Comparison of ENCODE assay signal across 16 mouse cellular contexts in genomic region chr3:125052852-125053251, GRCm38 (mm10).
"Had no signal": no experiment of that assay in that cellular context is flagged by ENCODE, and none has a peak within 500 bp of the region (broad histone marks: within the 10 kb centered on the region; RNA-seq: fewer than 3 reads in every experiment).

No protein-coding gene starts in this region.

- H3K9me3 ChIP-seq: limb, embryonic 10.5 days; liver, embryonic 15.5 days; neural tube, embryonic 15.5 days had no signal

- H3K4me3 ChIP-seq: limb, embryonic 10.5 days; liver, embryonic 15.5 days; myocyte; neural tube, embryonic 15.5 days had no signal

- H3K9ac ChIP-seq: liver, embryonic 15.5 days; lung, embryonic 14.5 days; neural tube, embryonic 15.5 days had no signal

- H3K36me3 ChIP-seq: limb, embryonic 10.5 days; liver, embryonic 15.5 days; neural tube, embryonic 15.5 days had no signal

- H3K27me3 ChIP-seq: liver, embryonic 15.5 days; neural tube, embryonic 15.5 days had no signal

- DNase-seq: kidney, adult 11 months; kidney, adult 9 months; kidney, postnatal 36 days; lung, embryonic 14.5 days; lung, postnatal 10 days; lung, postnatal 4 days; right cerebral cortex, postnatal 4 days; spleen, adult 18-20 months; thymus, adult 18-20 months; thymus, postnatal 14 days had no signal

- H3K27ac ChIP-seq: kidney, postnatal 0 days; limb, embryonic 10.5 days; liver, embryonic 15.5 days; neural tube, embryonic 15.5 days had no signal

- H3K4me2 ChIP-seq: liver, embryonic 11.5 days; liver, embryonic 15.5 days; lung, embryonic 14.5 days; neural tube, embryonic 15.5 days had no signal

- H3K4me1 ChIP-seq: limb, embryonic 10.5 days; liver, embryonic 15.5 days; neural tube, embryonic 15.5 days had no signal
